Mouse (Mus musculus) forebrain, embryonic 16.5 days (tissue): Measurements from ENCODE around the gene Hoxa11. TPM values are rescaled to one million over a fixed set of nuclear protein-coding genes. Genes with fewer than 3 reads are reported as not detected.

Source experiments
- ATAC-seq: fragments of 200-750 bp; cut with Nextera tagmentation; 2 replicates; pipeline ENCODE4 v1.8.0; 2017; ENCODE audit warnings: mild to moderate bottlenecking, moderate library complexity
- H3K27ac ChIP-seq: fragments of 300-500 bp; sonication (generic); 2 replicates; pipeline ENCODE4 v1.5.1; 2014; ENCODE audit warnings: low read length, control low read depth
- H3K27me3 ChIP-seq: fragments of 300-500 bp; sonication (generic); replicated peaks from 2 replicates; pipeline ENCODE4 v1.6.1; 2014; ENCODE audit warnings: low read length; ENCODE audit not compliant: control insufficient read depth, insufficient read depth
- H3K36me3 ChIP-seq: fragments of 300-500 bp; sonication (generic); 2 replicates; pipeline ENCODE4 v1.6.1; 2014; ENCODE audit not compliant: control insufficient read depth, insufficient read depth
- H3K4me1 ChIP-seq: fragments of 300-500 bp; sonication (generic); replicated peaks from 2 replicates; pipeline ENCODE4 v1.6.1; 2014; ENCODE audit warnings: low read length; ENCODE audit not compliant: control insufficient read depth, insufficient read depth
- H3K4me2 ChIP-seq: fragments of 300-500 bp; sonication (generic); 2 replicates; pipeline ENCODE4 v1.6.1; 2014; ENCODE audit warnings: mild to moderate bottlenecking, low read length, control low read depth
- H3K4me3 ChIP-seq: fragments of 300-500 bp; sonication (generic); replicated peaks from 2 replicates; pipeline ENCODE4 v1.5.1; 2014; ENCODE audit warnings: mild to moderate bottlenecking, low read length, control low read depth
- H3K9ac ChIP-seq: fragments of 300-500 bp; sonication (generic); replicated peaks from 2 replicates; pipeline ENCODE4 v1.6.1; 2014; ENCODE audit warnings: low read depth, low read length, control low read depth
- H3K9me3 ChIP-seq: fragments of 300-500 bp; sonication (generic); 2 replicates; pipeline ENCODE4 v1.6.1; 2016; ENCODE audit warnings: low read length; ENCODE audit not compliant: control insufficient read depth
- WGBS: fragments of 180-500 bp; shearing (Covaris S2); extraction: QIAGEN DNeasy Blood & Tissue Kit; methylation state at CpG from one replicate; pipeline ENCODE4 v1.1.7; 2014; 5-methylcytosine and 5-hydroxymethylcytosine counted together
- polyA plus RNA-seq: library from polyadenylated mRNA; unstranded; fragments of >200 nt; fragmentation: Nextera tagmentation; extraction: Ambion mirVana; gene quantifications from 2 replicates; pipeline ENCODE4 v1.2.1, GENCODE M21; 2015

Hoxa11 gene
- polyA plus RNA-seq, 1 experiment from 2014 or later = not detected

GRCm38 (mm10) chr6:52267221-52267620, 21.6 kb upstream of the Hoxa11 start:
- ATAC-seq = no peak

GRCm38 (mm10) chr6:52266666-52266985, 21.0 kb upstream of the Hoxa11 start:
- Histone ChIP-seq H3K4me1 (no peaks in the 10 kb centered on the region), H3K27me3 (peaks cover 91% of the 10 kb centered on the region), H3K36me3 (no peaks in the 10 kb centered on the region), H3K4me2 (no peak overlapping the region), H3K4me3 (no peak overlapping the region), H3K9ac (no peak overlapping the region), H3K9me3 (no peaks in the 10 kb centered on the region), H3K27ac (no peak overlapping the region)
- ATAC-seq = no peak
- WGBS = under 1% methylated on average over 9 of the region's 9 CpGs

More at GRCm38 (mm10) chr6:52267221-52267620, 21.6 kb upstream of the Hoxa11 start:
- WGBS = 15% methylated on average over 5 of the region's 5 CpGs
- H3K27ac ChIP-seq = no peak overlapping the region
- H3K4me2 ChIP-seq = no peak overlapping the region
- no peaks in the 10 kb centered on the region for H3K9me3 ChIP-seq
- H3K36me3 ChIP-seq = no peaks in the 10 kb centered on the region
- H3K4me1 ChIP-seq = no peaks in the 10 kb centered on the region
- no peak overlapping the region for H3K9ac ChIP-seq
- H3K4me3 ChIP-seq = no peak overlapping the region
- H3K27me3 ChIP-seq = peaks cover 89% of the 10 kb centered on the region

GRCm38 (mm10) chr6:52265913-52266665, 20.5 kb upstream of the Hoxa11 start:
- peaks cover 90% of the 10 kb centered on the region for H3K27me3 ChIP-seq
- no peak overlapping the region for H3K27ac ChIP-seq
- H3K9me3 ChIP-seq = no peaks in the 10 kb centered on the region
- no peak overlapping the region for H3K9ac ChIP-seq
- no peak overlapping the region for H3K4me2 ChIP-seq
- no peak overlapping the region for H3K4me3 ChIP-seq
- no peaks in the 10 kb centered on the region for H3K4me1 ChIP-seq
- ATAC-seq = no peak
- 2% methylated on average over 19 of the region's 19 CpGs for WGBS
- H3K36me3 ChIP-seq = no peaks in the 10 kb centered on the region

GRCm38 (mm10) chr6:52265306-52265912, 19.8 kb upstream of the Hoxa11 start:
- Histone ChIP-seq H3K9me3 (no peaks in the 10 kb centered on the region), H3K27me3 (peaks cover 89% of the 10 kb centered on the region), H3K27ac (no peak overlapping the region), H3K4me1 (peaks cover 6% of the 10 kb centered on the region), H3K4me2 (no peak overlapping the region), H3K4me3 (no peak overlapping the region), H3K36me3 (no peaks in the 10 kb centered on the region), H3K9ac (no peak overlapping the region)
- ATAC-seq = no peak
- WGBS = under 1% methylated on average over 18 of the region's 18 CpGs

GRCm38 (mm10) chr6:52264106-52264790, 18.6 kb upstream of the Hoxa11 start:
- no peak for ATAC-seq
- Histone ChIP-seq H3K4me2 (no peak overlapping the region), H3K4me3 (no peak overlapping the region), H3K9ac (no peak overlapping the region), H3K4me1 (peaks cover 12% of the 10 kb centered on the region), H3K36me3 (no peaks in the 10 kb centered on the region), H3K27me3 (peaks cover 86% of the 10 kb centered on the region), H3K9me3 (no peaks in the 10 kb centered on the region), H3K27ac (no peak overlapping the region)
- WGBS = under 1% methylated on average over 5 of the region's 5 CpGs

- Histone ChIP-seq H3K27ac (no peak overlapping the region), H3K27me3 (peaks cover 86% of the 10 kb centered on the region), H3K36me3 (no peaks in the 10 kb centered on the region), H3K9ac (no peak overlapping the region), H3K4me2 (no peak overlapping the region), H3K4me3 (no peak overlapping the region), H3K9me3 (no peaks in the 10 kb centered on the region), H3K4me1 (peaks cover 12% of the 10 kb centered on the region)
- WGBS = 2% methylated on average over 6 of the region's 6 CpGs
- ATAC-seq = no peak
Measured at GRCm38 (mm10) chr6:52263321-52263585, 17.6 kb upstream of the Hoxa11 start.

- no peak overlapping the region for H3K27ac ChIP-seq
- no peak overlapping the region for H3K9ac ChIP-seq
- WGBS = 2% methylated on average over 24 of the region's 24 CpGs
- ATAC-seq = no peak
- H3K27me3 ChIP-seq = peaks cover 83% of the 10 kb centered on the region
- no peak overlapping the region for H3K4me3 ChIP-seq
- no peaks in the 10 kb centered on the region for H3K9me3 ChIP-seq
- no peak overlapping the region for H3K4me2 ChIP-seq
- peaks cover 12% of the 10 kb centered on the region for H3K4me1 ChIP-seq
- no peaks in the 10 kb centered on the region for H3K36me3 ChIP-seq
Measured at GRCm38 (mm10) chr6:52262463-52263320, 17.1 kb upstream of the Hoxa11 start.

GRCm38 (mm10) chr6:52261751-52262462, 16.3 kb upstream of the Hoxa11 start:
- Histone ChIP-seq H3K27me3 (peaks cover 85% of the 10 kb centered on the region), H3K36me3 (no peaks in the 10 kb centered on the region), H3K4me3 (no peak overlapping the region), H3K9ac (no peak overlapping the region), H3K4me1 (peaks cover 12% of the 10 kb centered on the region), H3K27ac (no peak overlapping the region), H3K4me2 (no peak overlapping the region), H3K9me3 (no peaks in the 10 kb centered on the region)
- no peak for ATAC-seq
- 4% methylated on average over 9 of the region's 9 CpGs for WGBS
